Mouse (Mus musculus): ENCODE measurements around the gene Masp1.

The Masp1 gene

DNA sequence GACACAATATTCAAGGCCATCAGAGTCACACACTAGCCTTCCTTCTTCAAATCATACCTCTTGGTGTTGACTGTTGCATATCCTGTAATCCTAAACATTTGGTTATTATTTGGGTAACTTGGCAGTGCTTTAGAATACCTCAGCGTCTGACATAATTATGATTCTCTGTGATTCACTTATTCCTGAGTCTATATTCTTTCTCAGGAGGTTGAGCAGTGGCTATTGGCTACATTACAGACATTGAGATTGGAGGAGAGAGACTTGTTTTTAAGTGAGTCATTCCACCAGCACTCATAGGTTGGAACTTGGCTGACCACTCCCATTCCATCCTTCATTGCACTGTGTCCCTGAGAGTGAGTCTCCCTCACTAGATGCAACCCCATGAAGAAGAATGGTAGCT is 7.2 kb downstream of the Masp1 start:
- DNase-seq (ENCODE audit: low read depth, low spot score) = no peak

DNA sequence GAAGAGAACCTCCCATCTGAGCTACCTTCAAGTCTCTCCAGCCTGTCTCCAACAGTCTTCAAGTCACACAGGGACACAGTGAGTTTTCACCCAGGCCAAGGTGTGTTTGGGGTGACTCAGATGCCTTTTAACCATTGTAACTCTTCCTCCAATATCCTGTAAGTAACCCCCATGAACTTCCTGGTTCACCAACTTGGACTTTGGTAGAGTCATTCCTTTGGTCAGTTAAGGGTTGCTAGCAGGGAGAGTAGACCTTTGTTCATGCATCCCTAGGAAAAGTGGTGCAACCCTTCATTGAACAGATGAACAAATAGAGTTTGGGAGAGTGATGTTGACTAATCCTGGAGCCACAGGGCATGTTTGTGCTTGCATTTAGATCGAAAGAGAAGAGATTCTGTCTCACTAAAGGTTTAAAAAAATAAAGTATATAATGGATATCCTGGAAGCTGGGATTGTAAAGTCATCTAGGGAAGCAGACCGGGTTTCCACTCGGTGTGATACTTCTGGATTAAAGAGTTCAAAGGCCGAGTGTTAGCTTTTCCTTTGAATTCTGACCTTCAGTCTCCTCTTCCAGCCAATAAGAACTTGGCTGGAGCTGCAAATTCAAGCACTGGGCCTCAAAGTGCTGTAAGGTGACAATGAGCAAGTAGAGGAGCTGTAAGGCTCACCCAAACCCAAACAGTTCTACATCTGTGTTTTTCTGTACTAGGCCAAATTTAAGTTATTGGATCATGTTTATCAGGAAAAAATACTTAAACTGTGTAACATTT is 9.3 kb downstream of the Masp1 start:
- DNase-seq (ENCODE audit: low read depth, low spot score) = no peak

DNA sequence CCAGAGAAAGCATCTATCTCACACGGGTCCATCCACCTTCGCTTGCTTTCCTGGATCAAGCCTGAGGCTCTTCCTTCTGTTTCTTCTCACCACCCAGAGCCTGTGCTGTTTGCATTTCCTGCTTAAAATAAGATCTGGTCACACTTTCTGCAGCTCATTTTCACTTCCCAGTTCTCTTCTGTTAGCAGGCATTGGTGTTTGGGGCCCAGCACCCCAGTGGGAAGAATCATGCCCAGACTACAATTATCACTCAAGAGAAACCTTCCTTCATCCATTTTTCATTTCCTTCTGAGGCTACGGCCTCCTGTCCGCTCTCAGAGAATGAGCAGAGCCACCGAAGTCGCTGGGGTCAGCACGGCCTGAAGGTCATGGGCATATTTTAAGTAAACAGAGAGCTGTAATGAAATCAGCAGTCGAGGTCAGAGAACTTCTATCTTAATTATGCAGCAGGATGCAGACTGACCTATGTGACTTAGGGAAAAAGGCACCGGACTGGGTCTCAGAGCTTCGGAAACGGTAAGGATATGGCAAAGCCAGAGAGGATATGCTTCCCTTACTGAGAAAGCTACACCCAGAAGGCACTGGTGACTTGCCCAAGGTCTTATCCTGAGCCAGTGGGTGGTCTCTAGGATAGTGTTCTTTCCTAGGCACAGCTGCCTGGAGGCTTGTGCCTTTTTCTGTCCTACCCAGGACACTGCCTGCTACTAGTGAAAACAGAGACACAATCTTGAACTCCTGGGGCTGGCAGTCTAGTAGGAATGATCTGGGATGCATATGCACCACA is 14.5 kb downstream of the Masp1 start:
- DNase-seq (ENCODE audit: low read depth, low spot score) = no peak

DNA sequence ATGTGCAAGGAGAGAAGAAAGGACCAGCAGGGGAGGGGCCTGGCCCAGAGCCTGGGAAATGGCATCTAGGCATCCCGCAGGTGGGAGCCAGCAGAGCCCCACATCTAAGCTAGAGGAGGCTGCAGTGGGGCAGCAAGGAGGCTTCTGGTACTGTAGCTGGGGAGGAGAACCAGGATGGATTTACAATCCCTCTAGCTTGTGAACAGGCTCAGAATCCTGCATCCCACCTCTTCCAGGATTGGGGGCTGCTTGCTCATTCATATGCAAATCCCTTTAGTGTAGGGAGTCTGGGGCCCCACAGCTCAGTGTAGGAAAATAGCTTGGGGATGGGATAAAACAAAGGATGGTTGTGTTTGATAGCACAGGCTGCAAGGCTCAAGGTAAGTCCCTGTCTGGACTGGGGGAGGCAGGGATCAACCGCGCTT is 16.3 kb downstream of the Masp1 start:
- no peak for DNase-seq (ENCODE audit: low read depth, low spot score)

DNA sequence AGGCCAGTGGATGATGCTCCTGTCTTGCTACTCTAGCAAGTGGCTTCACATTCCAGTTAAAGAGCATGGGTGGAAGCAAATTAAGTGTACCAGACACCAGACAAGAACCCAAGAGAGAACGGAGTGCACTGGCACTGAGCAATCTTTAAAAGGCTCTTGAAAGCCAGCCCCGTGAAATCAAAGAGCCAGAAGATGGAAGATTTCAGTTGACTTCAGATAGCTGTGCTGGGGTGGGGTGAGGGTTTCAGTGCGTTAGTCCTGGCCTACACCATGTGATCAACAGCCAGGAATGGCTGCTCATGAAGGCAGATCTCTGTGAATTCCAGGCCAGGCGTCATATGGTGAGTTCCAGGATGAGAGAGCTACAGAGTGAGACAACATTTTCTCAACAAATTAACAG is 17.3 kb downstream of the Masp1 start:
- DNase-seq (ENCODE audit: low read depth, low spot score) = no peak

DNA sequence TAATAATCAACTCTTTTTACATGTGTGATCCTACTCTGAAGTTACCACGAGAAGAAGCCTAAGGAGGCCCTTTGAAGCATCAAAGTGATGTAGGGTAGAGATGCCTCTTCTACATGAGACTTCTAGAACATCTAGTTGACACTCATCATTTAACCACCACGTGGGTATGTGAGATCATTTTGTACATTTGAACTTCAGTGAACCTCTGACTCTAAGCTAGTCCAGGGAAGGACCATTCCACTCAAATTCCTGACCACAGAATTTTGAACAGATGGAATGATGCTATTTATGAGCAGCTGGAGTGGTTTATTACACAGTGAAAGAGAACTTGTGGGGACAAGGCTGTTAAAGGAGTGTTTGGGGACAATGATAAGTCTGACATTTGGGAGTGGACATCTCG is 18.1 kb downstream of the Masp1 start:
- no peak for DNase-seq (ENCODE audit: low read depth, low spot score)

DNA sequence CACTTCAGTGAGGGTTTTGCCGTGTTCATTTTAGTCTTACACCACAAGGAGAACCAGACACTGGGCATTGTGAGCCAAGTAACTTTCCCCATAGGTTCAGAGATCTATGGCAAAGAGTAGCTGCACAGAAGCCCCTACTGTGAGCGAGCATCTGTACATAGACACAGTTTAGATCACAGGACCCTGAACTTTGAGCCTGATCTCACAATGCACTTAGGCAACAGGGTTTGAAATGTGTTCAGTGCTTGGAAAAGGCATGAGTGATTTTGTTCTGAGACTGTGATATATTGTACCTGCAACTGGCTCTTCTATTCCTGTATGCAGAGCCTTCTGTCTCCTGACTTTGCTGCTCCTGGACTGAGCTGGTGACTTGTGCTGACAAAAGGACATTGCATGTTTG is 19.3 kb downstream of the Masp1 start:
- no peak for DNase-seq (ENCODE audit: low read depth, low spot score)

DNA sequence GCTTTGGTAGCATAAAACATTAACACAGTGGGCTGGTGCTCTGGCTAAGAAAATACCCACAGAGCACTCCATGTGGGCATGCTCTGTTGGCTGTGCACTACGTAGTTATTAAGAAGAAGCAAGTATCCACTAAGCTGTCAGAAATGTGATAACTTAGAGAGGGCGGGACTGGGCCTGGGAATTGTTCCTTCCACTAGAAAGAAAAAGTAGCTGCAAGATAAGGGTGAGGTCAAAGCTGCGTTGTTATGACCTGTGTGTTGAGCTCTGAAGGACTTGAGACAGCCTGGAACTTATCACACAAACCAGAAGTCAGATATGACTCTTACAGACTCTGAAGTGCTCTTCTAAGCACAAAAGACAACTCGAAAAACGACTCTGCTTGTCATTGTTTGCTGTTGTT is 20.1 kb downstream of the Masp1 start:
- no peak for DNase-seq (ENCODE audit: low read depth, low spot score)

DNA sequence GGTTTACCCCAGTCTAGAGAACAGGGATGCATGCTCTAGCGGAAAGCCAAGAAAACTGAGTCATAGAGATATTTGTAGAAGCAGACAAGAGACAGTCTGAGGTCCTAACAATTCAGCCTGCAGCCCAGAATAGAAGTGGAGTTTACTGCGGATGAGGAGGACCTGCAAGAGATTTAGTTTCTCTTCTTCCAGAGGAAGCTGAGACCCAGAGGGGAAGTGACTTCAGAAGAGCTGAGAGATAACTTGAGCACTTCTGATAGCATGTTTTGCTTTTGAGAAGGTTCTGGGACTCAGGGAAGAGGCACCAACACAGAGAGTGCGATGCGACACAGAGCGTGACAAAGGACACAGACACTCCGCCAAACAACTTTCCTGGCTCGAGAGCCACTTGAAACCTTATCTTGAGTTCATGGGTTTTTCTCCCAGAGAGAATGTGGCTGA is 21.9 kb downstream of the Masp1 start:
- no peak for DNase-seq (ENCODE audit: low read depth, low spot score)

DNA sequence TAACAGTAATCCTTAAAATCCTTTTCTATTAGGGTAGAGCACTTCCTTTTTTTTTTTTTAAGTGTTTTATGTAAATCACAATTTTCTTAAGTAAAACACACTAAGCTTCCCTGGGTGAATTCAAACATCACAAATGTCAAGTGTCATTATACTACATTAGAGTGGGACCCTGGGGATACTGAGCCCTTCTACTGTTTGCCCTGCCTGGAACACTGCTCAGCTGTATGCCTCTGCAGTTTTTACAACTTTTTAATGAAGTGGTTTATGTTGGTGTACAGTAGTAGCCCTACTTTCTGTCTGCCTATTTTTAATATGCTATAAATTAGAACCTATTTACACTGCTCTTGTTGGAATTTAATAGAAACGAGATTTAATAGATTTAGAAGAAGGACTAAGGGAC is 22.7 kb downstream of the Masp1 start:
- DNase-seq (ENCODE audit: low read depth, low spot score) = no peak

DNA sequence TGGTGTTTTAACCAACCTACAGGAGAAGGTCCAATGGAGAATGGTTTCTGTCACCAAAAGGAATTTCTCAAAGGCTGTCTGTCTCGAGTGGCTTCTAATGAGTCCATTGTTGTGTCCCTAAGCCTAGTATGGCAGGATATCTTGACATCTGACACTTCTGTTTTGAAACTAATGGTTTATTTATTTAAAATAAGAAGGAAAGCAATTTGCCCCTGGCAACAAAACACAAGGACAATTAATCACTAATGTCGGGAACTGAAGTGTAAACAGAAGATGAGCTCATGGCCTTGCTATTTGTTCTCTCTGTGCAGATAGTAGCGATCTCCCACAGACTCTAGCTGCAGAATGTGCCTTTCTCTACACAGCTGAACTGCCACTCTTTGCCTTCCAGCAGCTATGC is 23.2 kb downstream of the Masp1 start:
- DNase-seq (ENCODE audit: low read depth, low spot score) = no peak

DNA sequence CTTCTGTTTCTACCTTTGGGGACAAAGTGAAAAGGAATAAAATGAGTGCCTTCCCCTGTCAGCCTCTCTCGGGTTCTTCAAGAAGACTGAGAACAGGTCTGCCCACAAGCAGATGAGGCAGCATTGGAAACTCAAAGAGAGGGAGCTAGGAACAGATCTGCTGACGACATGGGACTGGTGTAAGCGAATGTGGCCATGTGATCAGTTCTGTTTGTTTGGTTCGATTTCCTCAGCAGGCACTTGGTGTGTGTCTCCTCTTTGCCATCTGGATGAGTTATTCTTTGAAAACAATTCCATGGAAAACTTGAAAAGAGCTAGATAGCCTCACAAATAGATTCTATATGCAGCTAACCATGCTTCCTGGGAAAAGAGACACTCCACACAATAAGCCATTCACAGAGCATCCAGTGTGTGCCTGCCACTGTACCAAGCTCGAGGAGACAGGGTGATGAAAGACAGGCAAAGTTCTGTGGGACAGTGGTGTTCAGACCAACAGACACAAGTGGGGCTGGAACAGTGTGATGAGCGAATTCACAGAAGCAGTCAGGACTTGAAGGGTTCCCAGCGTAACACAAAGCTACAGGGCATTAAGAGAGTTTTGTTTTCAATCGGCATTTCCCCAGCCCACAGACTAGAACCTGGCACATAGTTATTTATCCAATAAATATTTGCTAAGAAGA is 24.2 kb downstream of the Masp1 start:
- no peak for DNase-seq (ENCODE audit: low read depth, low spot score)

DNA sequence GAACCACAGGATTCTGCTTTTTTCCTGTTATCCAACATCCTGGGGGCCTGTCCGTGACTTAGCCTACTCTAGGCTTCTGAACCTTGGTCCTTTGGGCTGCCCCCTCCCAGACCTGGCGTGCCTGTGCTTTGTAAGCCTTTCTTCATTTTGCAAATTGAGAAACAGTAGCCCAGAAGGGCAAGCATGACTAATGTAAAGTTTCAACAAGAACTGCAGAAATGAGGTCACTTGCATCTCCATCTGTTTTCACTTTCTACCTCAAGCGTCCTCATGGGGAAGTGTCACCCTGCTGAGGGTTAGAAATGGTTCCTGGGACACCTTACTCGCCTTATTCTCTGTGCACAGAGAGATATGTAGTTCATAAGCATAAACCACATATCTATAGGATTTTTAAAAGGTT is 27.8 kb downstream of the Masp1 start:
- no peak for DNase-seq (ENCODE audit: low read depth, low spot score)

DNA sequence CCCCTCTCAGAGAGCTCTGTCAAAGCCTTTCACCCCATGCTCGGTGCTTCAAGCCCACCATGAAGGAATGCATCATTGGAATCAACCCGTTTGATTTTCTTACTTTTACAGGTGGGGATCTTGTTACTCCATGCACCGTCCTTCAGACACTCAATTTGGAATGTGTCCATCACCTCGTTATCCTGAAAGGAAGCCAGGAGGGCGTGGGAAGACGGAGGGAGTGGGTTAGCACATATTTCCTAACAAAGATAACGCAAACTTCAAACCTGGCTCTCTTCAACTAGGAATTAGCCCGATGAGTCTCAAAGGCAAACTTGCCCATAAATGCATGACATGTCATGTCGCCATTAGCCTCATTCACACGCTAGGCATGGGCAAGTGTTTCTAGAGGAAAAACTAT is 37.3 kb downstream of the Masp1 start:
- DNase-seq (ENCODE audit: low read depth, low spot score) = no peak

DNA sequence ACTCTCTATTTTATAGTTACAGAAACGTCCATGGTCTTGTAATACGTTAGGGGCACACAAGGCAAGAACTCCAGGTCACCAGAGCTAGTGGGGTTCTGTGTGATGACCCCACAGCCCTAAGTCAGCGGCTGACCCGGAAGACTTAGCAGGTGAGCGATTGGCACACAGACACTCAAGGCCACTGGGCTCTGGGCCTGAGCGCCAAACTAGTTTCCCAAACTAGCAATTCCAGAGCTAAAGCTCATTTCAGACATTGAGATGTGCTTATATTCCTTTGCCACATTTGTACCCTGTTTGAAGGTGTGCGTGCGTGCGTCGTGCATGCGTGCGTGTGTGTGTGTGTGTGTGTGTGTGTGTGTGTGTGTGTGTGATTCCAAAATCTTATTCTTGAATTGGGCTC is 37.8 kb downstream of the Masp1 start:
- DNase-seq (ENCODE audit: low read depth, low spot score) = no peak

DNA sequence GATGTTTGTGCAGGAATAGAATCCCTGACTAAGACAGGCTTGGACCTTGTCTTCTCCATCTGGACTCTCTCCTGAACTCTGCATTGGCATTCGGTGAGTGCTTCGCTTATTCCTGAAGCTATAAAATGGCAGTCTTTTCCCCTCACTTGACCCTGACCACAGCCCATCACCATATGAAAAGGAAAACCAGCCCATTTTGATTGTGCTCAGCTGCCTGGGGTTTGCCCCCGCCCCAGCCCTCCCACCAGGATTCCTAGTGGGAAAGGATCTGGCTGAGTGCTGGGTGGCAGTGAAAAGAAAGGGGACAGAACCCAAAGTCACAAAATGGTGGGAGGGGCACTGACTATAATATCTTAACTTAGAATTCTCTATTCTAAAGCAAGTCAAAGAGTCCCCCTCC is 38.4 kb downstream of the Masp1 start:
- no peak for DNase-seq (ENCODE audit: low read depth, low spot score)

DNA sequence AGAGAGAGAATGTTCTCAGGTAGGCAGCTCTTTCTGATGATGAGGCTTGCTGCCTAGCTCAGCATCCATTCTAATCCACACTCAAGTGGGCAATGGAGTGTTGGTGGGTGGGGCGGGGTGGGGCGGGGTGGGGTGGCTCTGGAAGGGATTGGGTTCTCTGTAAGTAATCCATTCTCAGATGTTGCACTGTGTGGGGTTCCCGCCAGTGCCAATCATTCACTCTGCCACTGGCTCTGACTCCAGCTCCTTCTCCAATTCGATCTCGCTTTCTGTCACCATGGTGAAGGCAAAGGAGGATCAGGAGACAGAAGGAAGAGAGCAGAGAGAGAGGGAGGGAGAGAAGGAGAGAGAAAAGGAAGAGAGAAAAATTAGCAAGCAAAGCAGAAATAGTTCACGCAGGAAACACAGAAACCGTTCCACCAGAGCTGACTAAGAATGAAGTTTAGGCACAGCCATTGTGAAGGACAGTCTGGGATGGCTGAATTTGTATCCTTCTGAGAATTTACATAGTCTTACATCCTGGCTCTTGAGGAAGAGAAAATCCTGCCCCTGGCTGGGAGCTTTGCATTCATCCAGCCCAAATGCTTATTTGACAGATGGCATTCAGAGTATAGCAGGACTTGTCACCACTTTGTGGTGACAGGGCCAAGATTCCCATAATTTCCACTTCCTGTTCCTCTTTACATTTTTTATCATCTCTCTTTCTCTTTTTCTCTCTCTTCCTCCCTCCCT is 40.6 kb downstream of the Masp1 start:
- no peak for DNase-seq (ENCODE audit: low read depth, low spot score)

DNA sequence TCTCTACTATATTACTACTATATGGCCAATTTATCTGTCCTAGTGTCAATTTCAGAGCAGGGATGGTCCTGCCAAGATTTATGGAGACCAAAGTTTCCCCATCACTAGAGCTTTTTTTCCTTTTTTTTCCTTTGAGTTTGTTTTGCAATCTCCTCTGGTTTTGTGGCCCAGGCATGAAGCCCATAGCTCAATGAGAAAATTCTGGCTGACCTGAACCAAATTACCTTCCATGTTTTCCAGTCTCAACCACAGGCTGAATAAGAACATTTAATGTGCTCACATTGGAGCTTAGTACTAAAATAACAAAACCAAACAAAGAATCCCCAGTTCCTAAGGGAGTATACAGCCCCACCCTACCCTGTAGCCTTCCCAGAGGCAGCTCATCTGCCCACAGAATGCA is 44.0 kb downstream of the Masp1 start:
- no peak for DNase-seq (ENCODE audit: low read depth, low spot score)

DNA sequence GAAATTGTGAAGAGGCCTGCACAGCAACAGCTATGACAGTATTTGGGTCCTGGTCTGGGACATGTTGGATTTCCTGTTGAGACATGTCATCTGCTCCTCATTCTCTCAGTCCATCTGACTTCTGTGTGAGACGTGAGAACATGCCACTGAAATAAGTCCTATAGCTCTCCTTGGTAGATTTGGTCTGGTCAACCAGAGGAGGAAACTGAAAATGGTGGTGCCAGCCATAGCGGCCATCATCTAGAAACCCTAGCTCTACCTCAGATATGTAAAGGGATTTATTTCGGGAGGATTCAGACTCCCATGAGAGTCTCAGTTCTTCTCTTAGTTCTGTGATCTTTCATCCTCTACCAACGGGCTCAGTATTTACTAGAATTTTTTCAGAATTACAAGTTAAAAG is 45.0 kb downstream of the Masp1 start:
- DNase-seq (ENCODE audit: low read depth, low spot score) = no peak

DNA sequence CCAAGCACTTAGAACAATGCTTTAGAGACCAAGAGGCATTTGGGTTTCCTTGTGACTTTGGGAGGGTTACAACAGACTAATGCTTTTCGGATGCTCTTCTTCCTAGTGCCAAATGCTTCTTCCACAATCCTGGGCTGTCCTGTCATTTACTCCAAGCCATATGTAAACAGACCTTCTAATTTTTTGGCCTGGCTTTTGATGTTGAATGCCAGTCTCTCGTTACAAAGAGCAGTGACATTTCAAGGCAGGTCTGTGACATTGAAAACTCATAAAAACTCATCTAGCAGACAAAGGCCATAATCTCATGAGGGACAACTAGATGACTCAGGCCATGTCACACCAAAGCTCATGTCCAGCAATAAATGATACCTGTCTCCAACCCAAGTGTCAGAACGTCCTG is 48.6 kb downstream of the Masp1 start:
- no peak for DNase-seq (ENCODE audit: low read depth, low spot score)

DNA sequence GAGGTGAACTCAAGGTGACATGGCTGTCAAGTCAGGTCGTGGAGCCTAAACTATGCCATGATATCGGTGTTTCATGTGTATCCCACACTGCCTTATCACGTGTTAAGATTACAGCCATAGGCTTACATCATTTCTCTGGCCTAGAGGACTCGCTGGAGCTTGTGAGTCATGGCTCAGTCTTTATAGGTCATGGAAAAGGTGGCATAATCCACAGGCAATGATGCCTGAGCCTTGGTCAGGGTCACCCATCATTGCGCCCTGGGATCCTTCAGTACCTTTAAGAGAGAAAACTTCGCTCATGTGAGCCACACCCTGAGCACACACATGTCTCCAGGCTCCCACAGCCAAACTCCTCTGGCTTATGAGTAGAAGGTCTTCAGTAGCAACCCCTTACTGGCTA is 49.1 kb downstream of the Masp1 start:
- no peak for DNase-seq (ENCODE audit: low read depth, low spot score)
